Mouse (Mus musculus) testis, adult 2 months (tissue): ENCODE results near the gene Slc35e4. TPM values are rescaled to one million over a fixed set of nuclear protein-coding genes. Genes with fewer than 3 reads are reported as not detected.

Experiments
- H3K27ac ChIP-seq: fragments of 200-500 bp; 2 replicates; pipeline ENCODE4 v1.5.1; 2012; ENCODE audit warnings: low read depth, low read length; ENCODE audit not compliant: control insufficient read depth, insufficient read depth
- H3K27me3 ChIP-seq: fragments of 200-500 bp; 2 replicates; pipeline ENCODE4 v1.6.1; 2012; ENCODE audit warnings: mild to moderate bottlenecking, low read length, moderate library complexity; ENCODE audit not compliant: control insufficient read depth, insufficient read depth
- H3K36me3 ChIP-seq: fragments of 200-500 bp; 2 replicates; pipeline ENCODE4 v1.6.1; 2012; ENCODE audit warnings: mild to moderate bottlenecking, low read length; ENCODE audit not compliant: control insufficient read depth, insufficient read depth
- H3K4me1 ChIP-seq: fragments of 200-500 bp; 2 replicates; pipeline ENCODE4 v1.6.1; 2012; ENCODE audit warnings: low read length; ENCODE audit not compliant: control insufficient read depth, insufficient read depth
- H3K4me3 ChIP-seq: fragments of 200-500 bp; 2 replicates; pipeline ENCODE4 v1.5.1; 2012; ENCODE audit warnings: low read depth, mild to moderate bottlenecking, low read length, moderate library complexity, mixed read lengths; ENCODE audit not compliant: control insufficient read depth
- CTCF ChIP-seq: fragments of 200-500 bp; IDR thresholded peaks from 2 replicates; pipeline ENCODE4 v1.5.1; 2012; ENCODE audit warnings: low read depth, mild to moderate bottlenecking, inconsistent platforms, low read length, moderate library complexity; ENCODE audit not compliant: control insufficient read depth, insufficient read depth, insufficient replicate concordance
- POLR2A ChIP-seq: fragments of 200-500 bp; IDR thresholded peaks from 2 replicates; pipeline ENCODE4 v1.6.1; 2012; ENCODE audit warnings: low read depth, mild to moderate bottlenecking, inconsistent platforms, low read length, moderate library complexity; ENCODE audit not compliant: control insufficient read depth
- polyA plus RNA-seq: library from polyadenylated mRNA; depleted of rRNA; stranded (reverse); fragments of >200 nt; gene quantifications from 2 replicates; pipeline ENCODE4 v1.2.3, GENCODE M21; 2012

Gene Slc35e4
- polyA plus RNA-seq, 1 experiment, result 0.64 TPM

GRCm38 (mm10) chr11:3930931-3931330 is 16.5 kb upstream of the Slc35e4 start:
- no peak overlapping the region for H3K4me3 ChIP-seq
- H3K27me3 ChIP-seq, result no peaks in the 10 kb centered on the region
- H3K36me3 ChIP-seq, result no peaks in the 10 kb centered on the region
- TF ChIP-seq POLR2A, result no peak
- no peak for TF ChIP-seq CTCF
- H3K4me1 ChIP-seq, result peaks cover 3% of the 10 kb centered on the region
- H3K27ac ChIP-seq, result no peak overlapping the region

DNA sequence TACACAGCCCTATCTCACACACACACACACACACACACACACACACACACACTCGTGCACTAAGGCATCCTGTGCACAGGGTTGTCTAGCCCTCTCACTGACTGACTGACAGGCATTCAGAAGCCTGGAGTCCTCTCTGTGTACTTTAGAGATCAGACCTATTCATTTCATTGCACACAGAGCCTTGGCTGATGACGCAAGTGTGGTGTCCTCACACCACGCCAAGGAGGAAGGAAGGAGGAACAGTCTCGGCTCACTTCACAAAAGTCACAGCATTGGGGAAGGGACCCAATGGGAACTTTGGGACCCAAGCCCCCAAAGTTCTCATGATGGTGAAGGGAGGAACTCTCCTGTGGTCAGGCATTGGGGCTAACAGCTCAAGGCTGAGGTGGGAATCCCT is 15.6 kb upstream of the Slc35e4 start:
- TF ChIP-seq POLR2A (no peak), CTCF (no peak)

GRCm38 (mm10) chr11:3925916-3926315 is 11.5 kb upstream of the Slc35e4 start:
- H3K4me3 ChIP-seq, result no peak overlapping the region
- no peak overlapping the region for H3K27ac ChIP-seq
- TF ChIP-seq POLR2A (no peak), CTCF (no peak)
- no peaks in the 10 kb centered on the region for H3K4me1 ChIP-seq
- H3K36me3 ChIP-seq, result no peaks in the 10 kb centered on the region
- H3K27me3 ChIP-seq, result no peaks in the 10 kb centered on the region

More for the DNA sequence above, 15.6 kb upstream of the Slc35e4 start:
- Histone ChIP-seq H3K27ac (no peak overlapping the region), H3K27me3 (no peaks in the 10 kb centered on the region), H3K36me3 (no peaks in the 10 kb centered on the region), H3K4me1 (peaks cover 3% of the 10 kb centered on the region), H3K4me3 (no peak overlapping the region)

DNA sequence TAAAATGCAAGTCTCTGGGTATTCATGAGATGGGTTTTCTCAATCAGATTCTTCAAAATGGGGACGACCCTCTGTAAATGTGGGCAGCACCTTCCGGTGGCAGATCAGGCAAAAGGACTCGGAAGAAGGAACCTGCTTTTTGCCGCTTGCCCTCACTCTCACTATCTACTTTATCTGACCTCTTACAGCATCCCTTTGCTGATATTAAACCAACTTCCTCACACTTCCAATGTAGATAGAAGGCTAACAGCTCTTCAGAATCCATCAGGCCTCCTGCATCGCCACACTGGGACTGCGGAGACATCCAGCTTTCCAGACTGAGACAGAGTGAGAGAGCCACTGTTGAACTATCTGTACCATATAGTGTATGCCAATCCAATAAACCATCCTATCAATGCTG is 8.3 kb upstream of the Slc35e4 start:
- no peaks in the 10 kb centered on the region for H3K4me1 ChIP-seq
- H3K4me3 ChIP-seq, result no peak overlapping the region
- no peaks in the 10 kb centered on the region for H3K27me3 ChIP-seq
- H3K36me3 ChIP-seq, result no peaks in the 10 kb centered on the region
- no peak overlapping the region for H3K27ac ChIP-seq
- TF ChIP-seq POLR2A (no peak), CTCF (no peak)

DNA sequence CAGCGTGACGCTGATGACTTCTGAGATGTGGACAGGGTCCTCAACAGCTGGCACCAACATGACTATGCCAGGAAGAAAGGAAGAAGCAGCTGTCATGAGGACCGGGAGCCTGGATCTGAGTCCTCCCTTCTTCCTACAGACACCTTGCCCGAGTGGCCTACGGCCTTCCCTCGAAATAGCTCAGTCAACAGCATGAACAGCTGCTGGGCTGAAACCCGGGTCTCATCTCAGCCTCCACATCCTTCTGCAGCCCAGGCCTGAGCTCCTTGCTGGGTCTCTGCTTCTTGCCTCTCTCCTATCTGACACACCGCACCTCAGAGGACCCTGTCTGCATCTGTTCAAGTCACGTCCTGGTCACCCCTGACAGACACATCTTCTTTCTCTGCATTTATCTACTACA is 7.7 kb upstream of the Slc35e4 start:
- H3K4me1 ChIP-seq, result no peaks in the 10 kb centered on the region
- H3K4me3 ChIP-seq, result no peak overlapping the region
- TF ChIP-seq CTCF, result no peak
- no peak overlapping the region for H3K27ac ChIP-seq
- no peaks in the 10 kb centered on the region for H3K27me3 ChIP-seq
- no peaks in the 10 kb centered on the region for H3K36me3 ChIP-seq

GRCm38 (mm10) chr11:3921281-3921850 is 6.9 kb upstream of the Slc35e4 start:
- Histone ChIP-seq H3K36me3 (no peaks in the 10 kb centered on the region), H3K4me3 (no peak overlapping the region), H3K27ac (no peak overlapping the region), H3K4me1 (no peaks in the 10 kb centered on the region), H3K27me3 (no peaks in the 10 kb centered on the region)
- TF ChIP-seq POLR2A (no peak), CTCF (peak; percentile 72; the same call in 1 of the 2 replicates)

DNA sequence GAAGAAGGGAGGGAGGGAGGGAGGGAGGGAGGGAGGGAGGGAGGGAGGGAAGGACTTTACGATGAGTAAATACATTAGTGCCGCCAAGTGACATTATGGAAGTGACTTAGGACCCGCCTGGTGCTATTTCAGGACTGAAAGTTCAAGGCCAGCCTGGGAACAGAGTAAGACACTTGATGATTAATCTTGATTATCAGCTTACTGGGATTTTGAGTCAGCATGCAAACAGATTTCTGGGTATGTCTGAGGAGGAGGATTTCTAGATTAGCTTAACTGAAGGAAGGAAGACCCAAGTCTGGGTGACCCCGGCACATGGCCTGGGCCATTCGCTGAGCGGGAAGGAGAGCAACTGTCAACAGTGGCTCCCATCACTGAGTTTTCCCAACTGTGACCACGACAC is 6.0 kb upstream of the Slc35e4 start:
- no peak overlapping the region for H3K4me3 ChIP-seq
- H3K36me3 ChIP-seq, result no peaks in the 10 kb centered on the region
- H3K27me3 ChIP-seq, result no peaks in the 10 kb centered on the region
- no peak overlapping the region for H3K27ac ChIP-seq
- TF ChIP-seq CTCF, result no peak
- TF ChIP-seq POLR2A, result no peak
- no peaks in the 10 kb centered on the region for H3K4me1 ChIP-seq

- TF ChIP-seq CTCF (0 out of 2 replicates have a peak, but pooled peaks have one; percentile 6), POLR2A (no peak)
- Histone ChIP-seq H3K27ac (no peak overlapping the region), H3K4me1 (peaks cover 5% of the 10 kb centered on the region), H3K4me3 (no peak overlapping the region), H3K36me3 (no peaks in the 10 kb centered on the region), H3K27me3 (no peaks in the 10 kb centered on the region)
Measured at GRCm38 (mm10) chr11:3918738-3919137, 4.3 kb upstream of the Slc35e4 start.
